Mouse (Mus musculus) adrenal gland (tissue): ENCODE measurements around the gene Hist2h2ab.
"Not testable (repeated sequence)": the region's sequence is repeated elsewhere in the genome, so short reads cannot be mapped to it uniquely, and the experiment has no call there.

Experiments
- intact Hi-C: fragments of 180-260 bp; cut with DNase I; formaldehyde crosslinking; loops from one replicate; pipeline ENCODE4 v1.15.1; 2025

The Hist2h2ab gene

GRCm38 (mm10) chr3:96197129-96197749 is 22.4 kb upstream of the Hist2h2ab start:
- intact Hi-C loops = no loop called here

- intact Hi-C loops = no loop called here
These were observed 21.5 kb upstream of the Hist2h2ab start for GRCm38 (mm10) chr3:96198181-96198580.

GRCm38 (mm10) chr3:96198601-96199251 is 20.9 kb upstream of the Hist2h2ab start:
- intact Hi-C loops = not testable (repeated sequence)

GRCm38 (mm10) chr3:96199731-96200130 is 19.9 kb upstream of the Hist2h2ab start:
- intact Hi-C loops = no loop called here

- intact Hi-C loops = no loop called here
These were observed 11.8 kb upstream of the Hist2h2ab start for GRCm38 (mm10) chr3:96207819-96208218.

- intact Hi-C loops = no loop called here
These were observed 10.4 kb upstream of the Hist2h2ab start for GRCm38 (mm10) chr3:96209242-96209641.

- intact Hi-C loops = loop anchor here (5.0 kb wide), 2 partner anchors 43 to 57 kb away; partner anchors contain the start of genes Hist2h4 and Mtmr11
These were observed 449 bp upstream of the Hist2h2ab start for GRCm38 (mm10) chr3:96219191-96219641.

GRCm38 (mm10) chr3:96220131-96220764 is 583 bp downstream of the Hist2h2ab start:
- intact Hi-C loops = loop anchor here (2.0 kb wide), 1 partner anchor 25 kb away; the partner anchor contains the start of gene Hist2h2aa1

GRCm38 (mm10) chr3:96220765-96221639 is 1.3 kb downstream of the Hist2h2ab start, which contains the start of the genes Hist2h2ac and Hist2h2be:
Hist2h2ac (minus strand) TSS chr3:96220880.
Hist2h2be (plus strand) TSS chr3:96221119.
- intact Hi-C loops = loop anchor here (2.0 kb wide), 1 partner anchor 24 kb away; the partner anchor contains the start of gene Hist2h2aa1

GRCm38 (mm10) chr3:96221640-96222038 is 2.0 kb downstream of the Hist2h2ab start:
- intact Hi-C loops = loop anchor here (2.0 kb wide), 1 partner anchor 23 kb away; the partner anchor contains the start of gene Hist2h2aa1

- intact Hi-C loops = no loop called here
These were observed 3.1 kb downstream of the Hist2h2ab start for GRCm38 (mm10) chr3:96222774-96223173.

GRCm38 (mm10) chr3:96225421-96225820 is 5.8 kb downstream of the Hist2h2ab start:
- intact Hi-C loops = no loop called here

- intact Hi-C loops = no loop called here
These were observed 7.3 kb downstream of the Hist2h2ab start for GRCm38 (mm10) chr3:96226695-96227648.

- intact Hi-C loops = no loop called here
These were observed 9.2 kb downstream of the Hist2h2ab start for GRCm38 (mm10) chr3:96228828-96229227.

- intact Hi-C loops = no loop called here
These were observed 10.7 kb downstream of the Hist2h2ab start for GRCm38 (mm10) chr3:96230404-96230803.

GRCm38 (mm10) chr3:96230910-96231757 is 11.5 kb downstream of the Hist2h2ab start:
- intact Hi-C loops = no loop called here

GRCm38 (mm10) chr3:96231758-96232120 is 12.1 kb downstream of the Hist2h2ab start:
- intact Hi-C loops = no loop called here

- intact Hi-C loops = no loop called here
These were observed 15.2 kb downstream of the Hist2h2ab start for GRCm38 (mm10) chr3:96234914-96235313.

GRCm38 (mm10) chr3:96235836-96236235 is 16.2 kb downstream of the Hist2h2ab start:
- intact Hi-C loops = no loop called here
